Mouse (Mus musculus) natural killer cell, adult 2 months (primary cell): ENCODE results near the gene Dr1.
"Not testable (repeated sequence)": the region's sequence is repeated elsewhere in the genome, so short reads cannot be mapped to it uniquely, and the experiment has no call there.

ENCODE experiments used
- DNase-seq, 2 experiments: peaks; one replicate each; pipeline ENCODE4 v3.0.0; 2022; ENCODE audit warnings: low spot score in 2 of 2

Dr1 gene

GRCm38 (mm10) chr5:108268127-108269062 is at the start of gene Dr1:
Dr1 (plus strand) TSS chr5:108268897.
- peak; percentile 68 to 79 for DNase-seq

- no peak for DNase-seq
Measured at GRCm38 (mm10) chr5:108224077-108224476, 44.6 kb upstream of the Dr1 start.

- DNase-seq: no peak
Measured at GRCm38 (mm10) chr5:108226159-108226558, 42.5 kb upstream of the Dr1 start.

- no peak for DNase-seq
Measured at GRCm38 (mm10) chr5:108246314-108246765, 22.4 kb upstream of the Dr1 start.

GRCm38 (mm10) chr5:108250033-108250432 is 18.7 kb upstream of the Dr1 start:
- no peak for DNase-seq

- no peak for DNase-seq
Measured at GRCm38 (mm10) chr5:108255259-108255658, 13.4 kb upstream of the Dr1 start.

- no peak for DNase-seq
Measured at GRCm38 (mm10) chr5:108262722-108263121, 6.0 kb upstream of the Dr1 start.

GRCm38 (mm10) chr5:108263785-108264184 is 4.9 kb upstream of the Dr1 start:
- not testable (repeated sequence) for DNase-seq

GRCm38 (mm10) chr5:108266990-108267389 is 1.7 kb upstream of the Dr1 start:
- DNase-seq: no peak

GRCm38 (mm10) chr5:108269063-108269810 is 540 bp downstream of the Dr1 start:
- DNase-seq: peak in 1 of 2 experiments; percentile 9

- DNase-seq: no peak
Measured at GRCm38 (mm10) chr5:108269811-108270151, 1.1 kb downstream of the Dr1 start.

- DNase-seq: no peak
Measured at GRCm38 (mm10) chr5:108270415-108270814, 1.7 kb downstream of the Dr1 start.

GRCm38 (mm10) chr5:108271345-108271744 is 2.6 kb downstream of the Dr1 start:
- DNase-seq: not testable (repeated sequence)

- DNase-seq: no peak
Measured at GRCm38 (mm10) chr5:108286957-108287356, 18.3 kb downstream of the Dr1 start.

- DNase-seq: no peak
Measured at GRCm38 (mm10) chr5:108301567-108301966, 32.9 kb downstream of the Dr1 start.

- peak; percentile 79 to 83 for DNase-seq
Measured at GRCm38 (mm10) chr5:108312224-108313064, 43.7 kb downstream of the Dr1 start, which contains the start of gene Pigg. Pigg (plus strand) TSS chr5:108312609.

GRCm38 (mm10) chr5:108313065-108313860 is 44.6 kb downstream of the Dr1 start:
- DNase-seq: no peak
